Comparison of ENCODE assay signal across 14 mouse cellular contexts in genomic region chrX:42139882-42140281, GRCm38 (mm10). TPM values are rescaled to one million over a fixed set of nuclear protein-coding genes. Genes with fewer than 3 reads are reported as not detected.
DNase-seq lines count a peak whose midpoint lies in the region; ATAC-seq and TF ChIP-seq lines count a peak whose summit lies in the region.
"Had no signal": no experiment of that assay in that cellular context is flagged by ENCODE, and none has a peak within 500 bp of the region (broad histone marks: within the 10 kb centered on the region; RNA-seq: fewer than 3 reads in every experiment).

No protein-coding gene starts in this region.

- peak; percentile 2 for DNase-seq in adrenal gland, postnatal 10 days
- no peak for DNase-seq in adrenal gland, postnatal 14 days
- DNase-seq in kidney, postnatal 0 days (ENCODE audit: low spot score), result peak; percentile 59
- no peak for DNase-seq in kidney, postnatal 25 days
- DNase-seq in heart, postnatal 4 days, result peak; percentile 18
- DNase-seq in lung, postnatal 4 days, result peak; percentile 17 to 67
- DNase-seq in right cerebral cortex, postnatal 10 days (ENCODE audit: low spot score in 2 of 2), result no peak
- DNase-seq in gastrocnemius, postnatal 25 days, result no peak
- DNase-seq: gastrocnemius, adult 2 months; right cerebral cortex, postnatal 14 days had no signal

- H3K9me3 ChIP-seq in kidney, postnatal 0 days (replicated peaks; ENCODE audit: low read length), result no peaks in the 10 kb centered on the region
- H3K9me3 ChIP-seq: forebrain, embryonic 10.5 days; G1E; midbrain, embryonic 12.5 days; neural tube, embryonic 13.5 days had no signal

- no peaks in the 10 kb centered on the region for H3K36me3 ChIP-seq in kidney, postnatal 0 days (ENCODE audit: insufficient read depth, low read length)
- H3K36me3 ChIP-seq: forebrain, embryonic 10.5 days; G1E; midbrain, embryonic 12.5 days; neural tube, embryonic 13.5 days had no signal

- H3K27ac ChIP-seq in kidney, postnatal 0 days, result no peak overlapping the region
- H3K27ac ChIP-seq: forebrain, embryonic 10.5 days; gastrocnemius, adult 2 months; midbrain, embryonic 12.5 days; neural tube, embryonic 13.5 days had no signal

- H3K9ac ChIP-seq in kidney, postnatal 0 days (ENCODE audit: low read depth, low read length), result no peak overlapping the region
- H3K9ac ChIP-seq: midbrain, embryonic 12.5 days; neural tube, embryonic 13.5 days had no signal

- WGBS in kidney, postnatal 0 days, result 58% methylated on average over 9 of the region's 9 CpGs

- no peak for ATAC-seq in kidney, postnatal 0 days (replicated peaks; ENCODE audit: low FRiP score, low read depth)

- H3K4me2 ChIP-seq in kidney, postnatal 0 days (ENCODE audit: low read length), result no peak overlapping the region
- H3K4me2 ChIP-seq: midbrain, embryonic 12.5 days; neural tube, embryonic 13.5 days had no signal

- H3K4me1 ChIP-seq in kidney, postnatal 0 days (replicated peaks; ENCODE audit: insufficient read depth, low read length), result no peaks in the 10 kb centered on the region
- H3K4me1 ChIP-seq: forebrain, embryonic 10.5 days; midbrain, embryonic 12.5 days; neural tube, embryonic 13.5 days had no signal

- TF ChIP-seq CTCF in kidney, postnatal 0 days (IDR thresholded peaks at IDR 0.05; ENCODE audit: low read depth), result no peak

- H3K27me3 ChIP-seq in kidney, postnatal 0 days (ENCODE audit: insufficient read depth, low read length), result no peaks in the 10 kb centered on the region
- H3K27me3 ChIP-seq: midbrain, embryonic 12.5 days; neural tube, embryonic 13.5 days had no signal

- no peak overlapping the region for H3K4me3 ChIP-seq in kidney, postnatal 0 days (replicated peaks; ENCODE audit: low read depth, low read length)
- H3K4me3 ChIP-seq: forebrain, embryonic 10.5 days; gastrocnemius, adult 2 months; midbrain, embryonic 12.5 days; neural tube, embryonic 13.5 days had no signal

RNA-seq across cellular contexts. Expression of gene Stag2, which starts 9.2 kb away (rescaled TPM):
- 10 to 100 TPM; 80.8 to 85.3 TPM for total RNA-seq in adrenal gland, postnatal 10 days (2021)
- total RNA-seq in adrenal gland, postnatal 14 days (2021), result 79.0 and 86.5 TPM in 2 replicates
- polyA plus RNA-seq in kidney, postnatal 0 days (2015; fragmentation: Nextera tagmentation; extraction: Ambion mirVana), result 31.1 and 35.0 TPM in 2 replicates
- total RNA-seq in heart, postnatal 4 days (2021), result 10 to 100 TPM; 71.9 TPM
- 10 to 100 TPM; 49.8 to 49.9 TPM for total RNA-seq in gastrocnemius, postnatal 25 days (2021)

Comparison
In these comparisons a context has a peak if more than half of its experiments do, and no peak if none do; other contexts are left out.
1. DNase-seq: peak in adrenal gland, postnatal 10 days (single experiment), kidney, postnatal 0 days (single experiment), heart, postnatal 4 days (single experiment) and lung, postnatal 4 days (2 of 2); none in adrenal gland, postnatal 14 days (single experiment), kidney, postnatal 25 days (0 of 2), right cerebral cortex, postnatal 10 days (0 of 2) and gastrocnemius, postnatal 25 days (single experiment).